Mouse (Mus musculus): ENCODE measurements at regions not wholly inside any gene's neighbourhood (a gene's known extent, or its start where the extent isn't known, plus 50 kb on each side); places are given as distances from the start of the nearest gene placed in this dataset.

GRCm38 (mm10) chr16:52851129-52851528, 397.3 kb upstream of the Alcam start:
- 87% methylated on average over 2 of the region's 2 CpGs for WGBS
- Histone ChIP-seq H3K27me3 (ENCODE audit: control insufficient read depth, insufficient read depth, low read length) (no peaks in the 10 kb centered on the region), H3K4me3 (ENCODE audit: low read depth, low read length) (no peak overlapping the region), H3K4me1 (ENCODE audit: control insufficient read depth, insufficient read depth, low read length) (no peaks in the 10 kb centered on the region), H3K9ac (ENCODE audit: low read length) (no peak overlapping the region), H3K9me3 (ENCODE audit: control insufficient read depth, low read length) (no peaks in the 10 kb centered on the region), H3K27ac (ENCODE audit: low read depth, low read length) (no peak overlapping the region), H3K36me3 (ENCODE audit: control insufficient read depth, insufficient read depth, low read length) (no peaks in the 10 kb centered on the region), H3K4me2 (no peak overlapping the region)
- DNase-seq (ENCODE audit: low spot score, missing footprints) (no peak), ATAC-seq (ENCODE audit: low FRiP score) (no peak)

GRCm38 (mm10) chr16:52818976-52819375, 365.1 kb upstream of the Alcam start:
- Histone ChIP-seq H3K4me3 (ENCODE audit: low read depth, low read length) (no peak overlapping the region), H3K27me3 (ENCODE audit: control insufficient read depth, insufficient read depth, low read length) (no peaks in the 10 kb centered on the region), H3K27ac (ENCODE audit: low read depth, low read length) (no peak overlapping the region), H3K4me2 (no peak overlapping the region), H3K36me3 (ENCODE audit: control insufficient read depth, insufficient read depth, low read length) (no peaks in the 10 kb centered on the region), H3K4me1 (ENCODE audit: control insufficient read depth, insufficient read depth, low read length) (no peaks in the 10 kb centered on the region), H3K9ac (ENCODE audit: low read length) (no peak overlapping the region), H3K9me3 (ENCODE audit: control insufficient read depth, low read length) (no peaks in the 10 kb centered on the region)
- DNase-seq (ENCODE audit: low spot score, missing footprints) (no peak), ATAC-seq (ENCODE audit: low FRiP score) (no peak)
- 70% methylated on average over 1 of the region's 1 CpGs for WGBS

- ATAC-seq (ENCODE audit: low FRiP score) (no peak), DNase-seq (ENCODE audit: low spot score, missing footprints) (no peak)
- Histone ChIP-seq H3K4me1 (ENCODE audit: control insufficient read depth, insufficient read depth, low read length) (no peaks in the 10 kb centered on the region), H3K9me3 (ENCODE audit: control insufficient read depth, low read length) (no peaks in the 10 kb centered on the region), H3K36me3 (ENCODE audit: control insufficient read depth, insufficient read depth, low read length) (no peaks in the 10 kb centered on the region), H3K9ac (ENCODE audit: low read length) (no peak overlapping the region), H3K4me2 (no peak overlapping the region), H3K27ac (ENCODE audit: low read depth, low read length) (no peak overlapping the region), H3K27me3 (ENCODE audit: control insufficient read depth, insufficient read depth, low read length) (no peaks in the 10 kb centered on the region), H3K4me3 (ENCODE audit: low read depth, low read length) (no peak overlapping the region)
- 80% methylated on average over 3 of the region's 3 CpGs for WGBS
These were observed 357.3 kb upstream of the Alcam start for GRCm38 (mm10) chr16:52811219-52811618.

GRCm38 (mm10) chr16:52804365-52804764, 350.5 kb upstream of the Alcam start:
- no peak overlapping the region for H3K4me3 ChIP-seq (ENCODE audit: low read depth, low read length)
- no peaks in the 10 kb centered on the region for H3K36me3 ChIP-seq (ENCODE audit: control insufficient read depth, insufficient read depth, low read length)
- DNase-seq (ENCODE audit: low spot score, missing footprints) (no peak), ATAC-seq (ENCODE audit: low FRiP score) (no peak)
- H3K9me3 ChIP-seq (ENCODE audit: control insufficient read depth, low read length), result no peaks in the 10 kb centered on the region
- H3K4me2 ChIP-seq, result no peak overlapping the region
- H3K27ac ChIP-seq (ENCODE audit: low read depth, low read length), result no peak overlapping the region
- H3K4me1 ChIP-seq (ENCODE audit: control insufficient read depth, insufficient read depth, low read length), result no peaks in the 10 kb centered on the region
- no peak overlapping the region for H3K9ac ChIP-seq (ENCODE audit: low read length)
- no peaks in the 10 kb centered on the region for H3K27me3 ChIP-seq (ENCODE audit: control insufficient read depth, insufficient read depth, low read length)

GRCm38 (mm10) chr16:52799715-52800392, 346.0 kb upstream of the Alcam start:
- no peaks in the 10 kb centered on the region for H3K36me3 ChIP-seq (ENCODE audit: control insufficient read depth, insufficient read depth, low read length)
- ATAC-seq (ENCODE audit: low FRiP score) (no peak), DNase-seq (ENCODE audit: low spot score, missing footprints) (no peak)
- H3K9ac ChIP-seq (ENCODE audit: low read length), result no peak overlapping the region
- no peaks in the 10 kb centered on the region for H3K9me3 ChIP-seq (ENCODE audit: control insufficient read depth, low read length)
- no peak overlapping the region for H3K4me2 ChIP-seq
- no peaks in the 10 kb centered on the region for H3K4me1 ChIP-seq (ENCODE audit: control insufficient read depth, insufficient read depth, low read length)
- WGBS, result 48% methylated on average over 4 of the region's 4 CpGs
- H3K27me3 ChIP-seq (ENCODE audit: control insufficient read depth, insufficient read depth, low read length), result no peaks in the 10 kb centered on the region
- H3K4me3 ChIP-seq (ENCODE audit: low read depth, low read length), result no peak overlapping the region
- no peak overlapping the region for H3K27ac ChIP-seq (ENCODE audit: low read depth, low read length)

GRCm38 (mm10) chr16:52795184-52795583, 341.3 kb upstream of the Alcam start:
- WGBS, result 69% methylated on average over 1 of the region's 1 CpGs
- no peak overlapping the region for H3K4me3 ChIP-seq (ENCODE audit: low read depth, low read length)
- ATAC-seq (ENCODE audit: low FRiP score), result no peak

GRCm38 (mm10) chr16:52789946-52790345, 336.1 kb upstream of the Alcam start:
- no peaks in the 10 kb centered on the region for H3K27me3 ChIP-seq (ENCODE audit: control insufficient read depth, insufficient read depth, low read length)
- H3K4me3 ChIP-seq (ENCODE audit: low read depth, low read length), result no peak overlapping the region
- no peak overlapping the region for H3K9ac ChIP-seq (ENCODE audit: low read length)
- no peaks in the 10 kb centered on the region for H3K36me3 ChIP-seq (ENCODE audit: control insufficient read depth, insufficient read depth, low read length)
- H3K9me3 ChIP-seq (ENCODE audit: control insufficient read depth, low read length), result no peaks in the 10 kb centered on the region
- WGBS, result 67% methylated on average over 1 of the region's 1 CpGs
- H3K27ac ChIP-seq (ENCODE audit: low read depth, low read length), result no peak overlapping the region
- ATAC-seq (ENCODE audit: low FRiP score) (no peak), DNase-seq (ENCODE audit: low spot score, missing footprints) (no peak)
- H3K4me1 ChIP-seq (ENCODE audit: control insufficient read depth, insufficient read depth, low read length), result no peaks in the 10 kb centered on the region
- no peak overlapping the region for H3K4me2 ChIP-seq

More at GRCm38 (mm10) chr16:52795184-52795583, 341.3 kb upstream of the Alcam start:
- H3K27ac ChIP-seq (ENCODE audit: low read depth, low read length), result no peak overlapping the region
- no peaks in the 10 kb centered on the region for H3K4me1 ChIP-seq (ENCODE audit: control insufficient read depth, insufficient read depth, low read length)
- DNase-seq (ENCODE audit: low spot score, missing footprints), result no peak
- H3K9ac ChIP-seq (ENCODE audit: low read length), result no peak overlapping the region
- no peaks in the 10 kb centered on the region for H3K36me3 ChIP-seq (ENCODE audit: control insufficient read depth, insufficient read depth, low read length)
- no peak overlapping the region for H3K4me2 ChIP-seq
- H3K27me3 ChIP-seq (ENCODE audit: control insufficient read depth, insufficient read depth, low read length), result no peaks in the 10 kb centered on the region
- no peaks in the 10 kb centered on the region for H3K9me3 ChIP-seq (ENCODE audit: control insufficient read depth, low read length)

- no peaks in the 10 kb centered on the region for H3K36me3 ChIP-seq (ENCODE audit: control insufficient read depth, insufficient read depth, low read length)
- H3K9ac ChIP-seq (ENCODE audit: low read length), result no peak overlapping the region
- H3K27me3 ChIP-seq (ENCODE audit: control insufficient read depth, insufficient read depth, low read length), result no peaks in the 10 kb centered on the region
- no peak overlapping the region for H3K27ac ChIP-seq (ENCODE audit: low read depth, low read length)
- WGBS, result 86% methylated on average over 3 of the region's 3 CpGs
- H3K4me1 ChIP-seq (ENCODE audit: control insufficient read depth, insufficient read depth, low read length), result no peaks in the 10 kb centered on the region
- DNase-seq (ENCODE audit: low spot score, missing footprints), result no peak
- H3K9me3 ChIP-seq (ENCODE audit: control insufficient read depth, low read length), result no peaks in the 10 kb centered on the region
- H3K4me2 ChIP-seq, result no peak overlapping the region
- no peak overlapping the region for H3K4me3 ChIP-seq (ENCODE audit: low read depth, low read length)
- ATAC-seq (ENCODE audit: low FRiP score), result no peak
These were observed 293.9 kb upstream of the Alcam start for GRCm38 (mm10) chr16:52747744-52748143.

- ATAC-seq (ENCODE audit: low FRiP score) (no peak), DNase-seq (ENCODE audit: low spot score, missing footprints) (no peak)
- Histone ChIP-seq H3K4me1 (ENCODE audit: control insufficient read depth, insufficient read depth, low read length) (no peaks in the 10 kb centered on the region), H3K9me3 (ENCODE audit: control insufficient read depth, low read length) (no peaks in the 10 kb centered on the region), H3K4me3 (ENCODE audit: low read depth, low read length) (no peak overlapping the region), H3K27me3 (ENCODE audit: control insufficient read depth, insufficient read depth, low read length) (no peaks in the 10 kb centered on the region), H3K36me3 (ENCODE audit: control insufficient read depth, insufficient read depth, low read length) (no peaks in the 10 kb centered on the region), H3K27ac (ENCODE audit: low read depth, low read length) (no peak overlapping the region), H3K9ac (ENCODE audit: low read length) (no peak overlapping the region), H3K4me2 (no peak overlapping the region)
- WGBS, result 63% methylated on average over 3 of the region's 3 CpGs
These were observed 292.3 kb upstream of the Alcam start for GRCm38 (mm10) chr16:52746186-52746585.

All from midbrain, embryonic 11.5 days (tissue).